Mouse (Mus musculus) stomach, embryonic 14.5 days (tissue): Measurements from ENCODE around the gene Stpg2. TPM values are rescaled to one million over a fixed set of nuclear protein-coding genes. Genes with fewer than 3 reads are reported as not detected.
"Not testable (repeated sequence)": the region's sequence is repeated elsewhere in the genome, so short reads cannot be mapped to it uniquely, and the experiment has no call there.

Experiments used
- ATAC-seq: fragments of 200-750 bp; cut with Nextera tagmentation; 2 replicates; pipeline ENCODE4 v1.8.0; 2017; ENCODE audit warnings: low read depth, moderate TSS enrichment; ENCODE audit not compliant: insufficient number of reproducible peaks, insufficient read depth, low FRiP score
- H3K27ac ChIP-seq: fragments of 300-500 bp; sonication (generic); 2 replicates; pipeline ENCODE4 v1.5.1; 2014; ENCODE audit warnings: mild to moderate bottlenecking, low read length, moderate library complexity, mixed read lengths
- H3K27me3 ChIP-seq: fragments of 300-500 bp; sonication (generic); 2 replicates; pipeline ENCODE4 v1.6.1; 2014; ENCODE audit warnings: low read length, control low read depth, mixed read lengths; ENCODE audit not compliant: control insufficient read depth, insufficient read depth
- H3K36me3 ChIP-seq: fragments of 300-500 bp; sonication (generic); 2 replicates; pipeline ENCODE4 v1.6.1; 2014; ENCODE audit warnings: mild to moderate bottlenecking, control low read depth, low read length, moderate library complexity, mixed read lengths; ENCODE audit not compliant: control insufficient read depth, insufficient read depth
- H3K4me1 ChIP-seq: fragments of 300-500 bp; sonication (generic); 2 replicates; pipeline ENCODE4 v1.6.1; 2014; ENCODE audit warnings: low read length, control low read depth, mixed read lengths; ENCODE audit not compliant: control insufficient read depth, insufficient read depth
- H3K4me2 ChIP-seq: fragments of 300-500 bp; sonication (generic); replicated peaks from 2 replicates; pipeline ENCODE4 v1.6.1; 2014; ENCODE audit warnings: low read depth, low read length, control low read depth
- H3K4me3 ChIP-seq: fragments of 300-500 bp; sonication (generic); 2 replicates; pipeline ENCODE4 v1.5.1; 2014; ENCODE audit warnings: low read depth, low read length, control low read depth
- H3K9ac ChIP-seq: fragments of 300-500 bp; sonication (generic); replicated peaks from 2 replicates; pipeline ENCODE4 v1.6.1; 2014; ENCODE audit warnings: low read depth, mild to moderate bottlenecking, control low read depth, low read length, moderate library complexity, mixed read lengths
- H3K9me3 ChIP-seq: fragments of 300-500 bp; sonication (generic); 2 replicates; pipeline ENCODE4 v1.6.1; 2016; ENCODE audit warnings: low read depth, low read length, control low read depth; ENCODE audit not compliant: control insufficient read depth
- WGBS: fragments of 180-500 bp; shearing (Covaris S2); extraction: QIAGEN DNeasy Blood & Tissue Kit; methylation state at CpG from one replicate; pipeline ENCODE4 v1.1.7; 2014; 5-methylcytosine and 5-hydroxymethylcytosine counted together
- polyA plus RNA-seq: library from polyadenylated mRNA; unstranded; fragments of >200 nt; fragmentation: Nextera tagmentation; extraction: Ambion mirVana; gene quantifications from 2 replicates; pipeline ENCODE4 v1.2.1, GENCODE M21; 2014

Stpg2 gene
- polyA plus RNA-seq, 1 experiment from 2014 or later: not detected

- Histone ChIP-seq H3K36me3 (no peaks in the 10 kb centered on the region), H3K4me2 (no peak overlapping the region), H3K4me1 (no peaks in the 10 kb centered on the region), H3K27ac (no peak overlapping the region), H3K4me3 (no peak overlapping the region), H3K27me3 (no peaks in the 10 kb centered on the region; the same call in 1 of the 2 replicates), H3K9ac (no peak overlapping the region), H3K9me3 (no peaks in the 10 kb centered on the region)
- no peak for ATAC-seq
- 70% methylated on average over 3 of the region's 3 CpGs for WGBS
Observed at GRCm38 (mm10) chr3:139200324-139200723, 5.2 kb upstream of the Stpg2 start.

- WGBS: 70% methylated on average over 9 of the region's 9 CpGs
- ATAC-seq: no peak
Observed at GRCm38 (mm10) chr3:139216945-139217344, 11.5 kb downstream of the Stpg2 start.

GRCm38 (mm10) chr3:139225123-139225522 is 19.6 kb downstream of the Stpg2 start:
- no peaks in the 10 kb centered on the region for H3K27me3 ChIP-seq
- no peaks in the 10 kb centered on the region for H3K4me1 ChIP-seq
- no peak overlapping the region for H3K4me2 ChIP-seq
- no peak overlapping the region for H3K27ac ChIP-seq
- no peaks in the 10 kb centered on the region for H3K9me3 ChIP-seq
- no peaks in the 10 kb centered on the region for H3K36me3 ChIP-seq
- ATAC-seq: no peak
- no peak overlapping the region for H3K9ac ChIP-seq
- no peak overlapping the region for H3K4me3 ChIP-seq
- WGBS: 76% methylated on average over 3 of the region's 3 CpGs

More at GRCm38 (mm10) chr3:139216945-139217344, 11.5 kb downstream of the Stpg2 start:
- Histone ChIP-seq H3K4me2 (no peak overlapping the region), H3K27ac (no peak overlapping the region), H3K4me1 (no peaks in the 10 kb centered on the region), H3K9ac (no peak overlapping the region), H3K36me3 (no peaks in the 10 kb centered on the region), H3K9me3 (no peaks in the 10 kb centered on the region), H3K27me3 (no peaks in the 10 kb centered on the region), H3K4me3 (no peak overlapping the region)

GRCm38 (mm10) chr3:139226811-139227210 is 21.3 kb downstream of the Stpg2 start:
- no peaks in the 10 kb centered on the region for H3K36me3 ChIP-seq
- H3K27me3 ChIP-seq: no peaks in the 10 kb centered on the region
- no peak overlapping the region for H3K4me3 ChIP-seq
- ATAC-seq: no peak
- no peaks in the 10 kb centered on the region for H3K9me3 ChIP-seq
- H3K27ac ChIP-seq: no peak overlapping the region
- H3K4me2 ChIP-seq: no peak overlapping the region
- WGBS: 62% methylated on average over 4 of the region's 4 CpGs
- no peaks in the 10 kb centered on the region for H3K4me1 ChIP-seq
- H3K9ac ChIP-seq: no peak overlapping the region

- no peaks in the 10 kb centered on the region for H3K36me3 ChIP-seq
- H3K9me3 ChIP-seq: no peaks in the 10 kb centered on the region
- ATAC-seq: no peak
- H3K9ac ChIP-seq: no peak overlapping the region
- no peak overlapping the region for H3K4me3 ChIP-seq
- 70% methylated on average over 2 of the region's 2 CpGs for WGBS
- no peaks in the 10 kb centered on the region for H3K27me3 ChIP-seq
- H3K4me1 ChIP-seq: no peaks in the 10 kb centered on the region
- H3K4me2 ChIP-seq: no peak overlapping the region
- H3K27ac ChIP-seq: no peak overlapping the region
Observed at GRCm38 (mm10) chr3:139245219-139245618, 39.7 kb downstream of the Stpg2 start.

GRCm38 (mm10) chr3:139246508-139246907 is 41.0 kb downstream of the Stpg2 start:
- Histone ChIP-seq H3K9ac (no peak overlapping the region), H3K4me1 (no peaks in the 10 kb centered on the region), H3K9me3 (no peaks in the 10 kb centered on the region), H3K27me3 (no peaks in the 10 kb centered on the region), H3K4me3 (no peak overlapping the region), H3K4me2 (no peak overlapping the region), H3K36me3 (no peaks in the 10 kb centered on the region), H3K27ac (no peak overlapping the region)
- ATAC-seq: no peak
- 51% methylated on average over 4 of the region's 4 CpGs for WGBS

GRCm38 (mm10) chr3:139262359-139262758 is 56.9 kb downstream of the Stpg2 start:
- H3K9ac ChIP-seq, H3K4me1 ChIP-seq, H3K4me3 ChIP-seq, H3K9me3 ChIP-seq, H3K4me2 ChIP-seq, H3K27ac ChIP-seq, ATAC-seq, H3K27me3 ChIP-seq, H3K36me3 ChIP-seq: not testable (repeated sequence)
- WGBS: 65% methylated on average over 4 of the region's 4 CpGs

GRCm38 (mm10) chr3:139297909-139298308 is 92.4 kb downstream of the Stpg2 start:
- Histone ChIP-seq H3K4me3 (no peak overlapping the region), H3K27me3 (no peaks in the 10 kb centered on the region), H3K4me1 (no peaks in the 10 kb centered on the region), H3K9ac (no peak overlapping the region), H3K9me3 (no peaks in the 10 kb centered on the region), H3K4me2 (no peak overlapping the region), H3K36me3 (no peaks in the 10 kb centered on the region), H3K27ac (no peak overlapping the region)
- ATAC-seq: no peak

GRCm38 (mm10) chr3:139308078-139308809 is 102.8 kb downstream of the Stpg2 start:
- H3K27me3 ChIP-seq: no peaks in the 10 kb centered on the region
- H3K9me3 ChIP-seq: no peaks in the 10 kb centered on the region
- no peak overlapping the region for H3K9ac ChIP-seq
- H3K4me2 ChIP-seq: no peak overlapping the region
- no peaks in the 10 kb centered on the region for H3K4me1 ChIP-seq
- 40% methylated on average over 7 of the region's 7 CpGs for WGBS
- no peak for ATAC-seq
- H3K36me3 ChIP-seq: no peaks in the 10 kb centered on the region
- H3K4me3 ChIP-seq: no peak overlapping the region
- no peak overlapping the region for H3K27ac ChIP-seq
